Mouse (Mus musculus) lung, embryonic 14.5 days (tissue): ENCODE measurements around the gene Nus1. TPM values are rescaled to one million over a fixed set of nuclear protein-coding genes. Genes with fewer than 3 reads are reported as not detected.

ENCODE experiments used
- ATAC-seq: fragments of 200-750 bp; cut with Nextera tagmentation; 2 replicates; pipeline ENCODE4 v1.8.0; 2017; ENCODE audit warnings: mild to moderate bottlenecking, moderate TSS enrichment, moderate library complexity; ENCODE audit not compliant: insufficient read depth
- DNase-seq: peaks from one replicate; pipeline ENCODE4 v3.0.0-alpha.2; 2015
- H3K27ac ChIP-seq: fragments of 300-500 bp; sonication (generic); 2 replicates; pipeline ENCODE4 v1.5.1; 2014; ENCODE audit warnings: low read depth, mild to moderate bottlenecking, moderate library complexity
- H3K27me3 ChIP-seq: fragments of 300-500 bp; sonication (generic); 2 replicates; pipeline ENCODE4 v1.6.1; 2014; ENCODE audit warnings: low read length, control low read depth; ENCODE audit not compliant: insufficient read depth
- H3K36me3 ChIP-seq: fragments of 300-500 bp; sonication (generic); 2 replicates; pipeline ENCODE4 v1.6.1; 2014; ENCODE audit warnings: control low read depth; ENCODE audit not compliant: insufficient read depth
- H3K4me1 ChIP-seq: fragments of 300-500 bp; sonication (generic); 2 replicates; pipeline ENCODE4 v1.6.1; 2014; ENCODE audit warnings: antibody characterized with exemption, control low read depth; ENCODE audit not compliant: insufficient read depth
- H3K4me2 ChIP-seq: fragments of 300-500 bp; sonication (generic); 2 replicates; pipeline ENCODE4 v1.6.1; 2014; ENCODE audit warnings: mild to moderate bottlenecking
- H3K4me3 ChIP-seq: fragments of 300-500 bp; sonication (generic); 2 replicates; pipeline ENCODE4 v1.5.1; 2014; ENCODE audit warnings: low read depth, low read length
- H3K9ac ChIP-seq: fragments of 300-500 bp; sonication (generic); 2 replicates; pipeline ENCODE4 v1.6.1; 2014
- H3K9me3 ChIP-seq: fragments of 300-500 bp; sonication (generic); 2 replicates; pipeline ENCODE4 v1.6.1; 2016; ENCODE audit warnings: low read depth, low read length, control low read depth
- CTCF ChIP-seq: IDR thresholded peaks from 2 replicates; pipeline ENCODE4 v1.5.1; 2016; ENCODE audit warnings: antibody characterized with exemption, low read depth
- WGBS: fragments of 180-500 bp; shearing (Covaris S2); extraction: QIAGEN DNeasy Blood & Tissue Kit; methylation state at CpG from one replicate; pipeline ENCODE4 v1.1.7; 2014; 5-methylcytosine and 5-hydroxymethylcytosine counted together
- polyA plus RNA-seq: library from polyadenylated mRNA; unstranded; fragments of >200 nt; fragmentation: Nextera tagmentation; extraction: Ambion mirVana; gene quantifications from 2 replicates; pipeline ENCODE4 v1.2.1, GENCODE M21; 2014

Gene Nus1
- polyA plus RNA-seq, 1 experiment from 2014 or later = 13.1 TPM

GRCm38 (mm10) chr10:52381845-52382591 is 35.3 kb upstream of the Nus1 start, which contains the start of gene Gopc:
Gene Gopc (minus strand): TSS chr10:52382124.
- H3K27ac ChIP-seq = peak within 1 kb of the TSS; percentile 95
- H3K4me3 ChIP-seq = peak within 1 kb of the TSS; percentile 88
- H3K27me3 ChIP-seq = no peaks in the 10 kb centered on the region
- ATAC-seq (peak; percentile 97), DNase-seq (peak; percentile 100)
- WGBS = under 1% methylated on average over 61 of the region's 71 CpGs
- TF ChIP-seq CTCF = no peak
- no peaks in the 10 kb centered on the region for H3K36me3 ChIP-seq
- H3K9ac ChIP-seq = peak within 1 kb of the TSS; percentile 92
- no peaks in the 10 kb centered on the region for H3K9me3 ChIP-seq
- H3K4me1 ChIP-seq = no peaks in the 10 kb centered on the region
- peak within 1 kb of the TSS; percentile 89 for H3K4me2 ChIP-seq

GRCm38 (mm10) chr10:52383022-52383421 is 34.3 kb upstream of the Nus1 start:
- WGBS = 69% methylated on average over 6 of the region's 6 CpGs
- no peak for TF ChIP-seq CTCF
- no peak overlapping the region for H3K9ac ChIP-seq

GRCm38 (mm10) chr10:52383522-52383921 is 33.8 kb upstream of the Nus1 start:
- Histone ChIP-seq H3K4me3 (no peak overlapping the region), H3K9me3 (no peaks in the 10 kb centered on the region), H3K27ac (no peak overlapping the region), H3K27me3 (no peaks in the 10 kb centered on the region), H3K9ac (no peak overlapping the region), H3K4me2 (no peak overlapping the region), H3K4me1 (no peaks in the 10 kb centered on the region), H3K36me3 (no peaks in the 10 kb centered on the region)
- DNase-seq (no peak), ATAC-seq (no peak)
- WGBS = 84% methylated on average over 1 of the region's 1 CpGs
- TF ChIP-seq CTCF = no peak

More at GRCm38 (mm10) chr10:52383022-52383421, 34.3 kb upstream of the Nus1 start:
- Histone ChIP-seq H3K36me3 (no peaks in the 10 kb centered on the region), H3K9me3 (no peaks in the 10 kb centered on the region), H3K4me2 (peak overlapping the region; percentile 89), H3K4me3 (peak overlapping the region; percentile 88), H3K27me3 (no peaks in the 10 kb centered on the region), H3K4me1 (no peaks in the 10 kb centered on the region), H3K27ac (no peak overlapping the region; the same call in 1 of the 2 replicates)
- no peak for DNase-seq
- no peak for ATAC-seq

GRCm38 (mm10) chr10:52384823-52385610 is 32.3 kb upstream of the Nus1 start:
- no peaks in the 10 kb centered on the region for H3K27me3 ChIP-seq
- peak; percentile 85 for TF ChIP-seq CTCF
- no peak overlapping the region for H3K4me2 ChIP-seq
- no peaks in the 10 kb centered on the region for H3K36me3 ChIP-seq
- no peak overlapping the region for H3K4me3 ChIP-seq
- H3K4me1 ChIP-seq = no peaks in the 10 kb centered on the region
- ATAC-seq = no peak
- DNase-seq = peak; percentile 78
- H3K27ac ChIP-seq = no peak overlapping the region
- WGBS = 45% methylated on average over 8 of the region's 8 CpGs
- no peak overlapping the region for H3K9ac ChIP-seq
- no peaks in the 10 kb centered on the region for H3K9me3 ChIP-seq

- TF ChIP-seq CTCF = no peak
- no peak for ATAC-seq
- Histone ChIP-seq H3K9ac (no peak overlapping the region), H3K9me3 (no peaks in the 10 kb centered on the region), H3K36me3 (no peaks in the 10 kb centered on the region), H3K4me3 (no peak overlapping the region), H3K4me1 (no peaks in the 10 kb centered on the region), H3K4me2 (no peak overlapping the region), H3K27me3 (no peaks in the 10 kb centered on the region), H3K27ac (no peak overlapping the region)
- DNase-seq = no peak
- 32% methylated on average over 4 of the region's 4 CpGs for WGBS
These were observed 30.2 kb upstream of the Nus1 start for GRCm38 (mm10) chr10:52387192-52387591.

- Histone ChIP-seq H3K4me2 (no peak within 1 kb of the TSS), H3K36me3 (no peaks in the 10 kb centered on the region), H3K4me1 (no peaks in the 10 kb centered on the region), H3K4me3 (no peak within 1 kb of the TSS), H3K27me3 (no peaks in the 10 kb centered on the region), H3K9me3 (no peaks in the 10 kb centered on the region), H3K9ac (no peak within 1 kb of the TSS), H3K27ac (no peak within 1 kb of the TSS)
- TF ChIP-seq CTCF = no peak
- ATAC-seq (no peak), DNase-seq (no peak)
- WGBS = 73% methylated on average over 5 of the region's 5 CpGs
These were observed 28.4 kb upstream of the Nus1 start, which contains the start of gene Nepn for GRCm38 (mm10) chr10:52388922-52389430. Gene Nepn (plus strand): TSS chr10:52388972.

- no peaks in the 10 kb centered on the region for H3K27me3 ChIP-seq
- ATAC-seq = no peak
- no peak overlapping the region for H3K4me3 ChIP-seq
- H3K36me3 ChIP-seq = no peaks in the 10 kb centered on the region
- H3K9me3 ChIP-seq = no peaks in the 10 kb centered on the region
- no peaks in the 10 kb centered on the region for H3K4me1 ChIP-seq
- no peak overlapping the region for H3K9ac ChIP-seq
- DNase-seq = no peak
- H3K4me2 ChIP-seq = no peak overlapping the region
- 75% methylated on average over 3 of the region's 3 CpGs for WGBS
- TF ChIP-seq CTCF = no peak
- H3K27ac ChIP-seq = no peak overlapping the region
These were observed 27.9 kb upstream of the Nus1 start for GRCm38 (mm10) chr10:52389438-52389837.
